Mouse (Mus musculus): Measurements from ENCODE around the gene Rbm4. TPM values are rescaled to one million over a fixed set of nuclear protein-coding genes. Genes with fewer than 3 reads are reported as not detected.

Rbm4 gene
- polyA plus RNA-seq, 1 experiment, result 72.7 TPM

GRCm38 (mm10) chr19:4743524-4743923 is 50.2 kb downstream of the Rbm4 start:
- TF ChIP-seq CTCF (IDR thresholded peaks at IDR 0.05; ENCODE audit: low read depth, low read length) (peak; percentile 21), EP300 (IDR thresholded peaks at IDR 0.05; ENCODE audit: insufficient read depth, low read depth, low read length) (no peak), POLR2A (IDR thresholded peaks at IDR 0.05; ENCODE audit: insufficient read depth, low read length) (no peak)
- no peak overlapping the region for H3K27ac ChIP-seq (ENCODE audit: insufficient read depth, low read length)
- H3K27me3 ChIP-seq (ENCODE audit: control insufficient read depth, insufficient read depth, low read length, poor library complexity, severe bottlenecking), result no peaks in the 10 kb centered on the region
- H3K4me3 ChIP-seq (ENCODE audit: low read depth, low read length), result no peak overlapping the region
- H3K9me3 ChIP-seq (replicated peaks; ENCODE audit: control insufficient read depth, insufficient read depth, low read length, poor library complexity, severe bottlenecking), result no peaks in the 10 kb centered on the region
- no peak overlapping the region for H3K9ac ChIP-seq (ENCODE audit: low read depth, poor library complexity, severe bottlenecking)
- no peaks in the 10 kb centered on the region for H3K36me3 ChIP-seq (ENCODE audit: control insufficient read depth, insufficient read depth, low read length, poor library complexity, severe bottlenecking)
- H3K4me1 ChIP-seq (ENCODE audit: control insufficient read depth, insufficient read depth, low read length), result no peaks in the 10 kb centered on the region

GRCm38 (mm10) chr19:4742229-4742628 is 51.5 kb downstream of the Rbm4 start:
- Histone ChIP-seq H3K4me3 (ENCODE audit: low read depth, low read length) (no peak overlapping the region), H3K36me3 (ENCODE audit: control insufficient read depth, insufficient read depth, low read length, poor library complexity, severe bottlenecking) (no peaks in the 10 kb centered on the region), H3K4me1 (ENCODE audit: control insufficient read depth, insufficient read depth, low read length) (no peaks in the 10 kb centered on the region), H3K27ac (ENCODE audit: insufficient read depth, low read length) (no peak overlapping the region), H3K9me3 (replicated peaks; ENCODE audit: control insufficient read depth, insufficient read depth, low read length, poor library complexity, severe bottlenecking) (no peaks in the 10 kb centered on the region), H3K9ac (ENCODE audit: low read depth, poor library complexity, severe bottlenecking) (no peak overlapping the region), H3K27me3 (ENCODE audit: control insufficient read depth, insufficient read depth, low read length, poor library complexity, severe bottlenecking) (no peaks in the 10 kb centered on the region)
- no peak for TF ChIP-seq POLR2A (IDR thresholded peaks at IDR 0.05; ENCODE audit: insufficient read depth, low read length)
- TF ChIP-seq EP300 (IDR thresholded peaks at IDR 0.05; ENCODE audit: insufficient read depth, low read depth, low read length), result no peak
- no peak for TF ChIP-seq CTCF (IDR thresholded peaks at IDR 0.05; ENCODE audit: low read depth, low read length)

GRCm38 (mm10) chr19:4741482-4741881 is 52.2 kb downstream of the Rbm4 start:
- Histone ChIP-seq H3K4me1 (ENCODE audit: control insufficient read depth, insufficient read depth, low read length) (no peaks in the 10 kb centered on the region), H3K27ac (ENCODE audit: insufficient read depth, low read length) (no peak overlapping the region), H3K4me3 (ENCODE audit: low read depth, low read length) (no peak overlapping the region), H3K27me3 (ENCODE audit: control insufficient read depth, insufficient read depth, low read length, poor library complexity, severe bottlenecking) (no peaks in the 10 kb centered on the region), H3K9me3 (replicated peaks; ENCODE audit: control insufficient read depth, insufficient read depth, low read length, poor library complexity, severe bottlenecking) (no peaks in the 10 kb centered on the region), H3K9ac (ENCODE audit: low read depth, poor library complexity, severe bottlenecking) (no peak overlapping the region), H3K36me3 (ENCODE audit: control insufficient read depth, insufficient read depth, low read length, poor library complexity, severe bottlenecking) (no peaks in the 10 kb centered on the region)
- TF ChIP-seq CTCF (IDR thresholded peaks at IDR 0.05; ENCODE audit: low read depth, low read length) (no peak), EP300 (IDR thresholded peaks at IDR 0.05; ENCODE audit: insufficient read depth, low read depth, low read length) (no peak), POLR2A (IDR thresholded peaks at IDR 0.05; ENCODE audit: insufficient read depth, low read length) (no peak)

GRCm38 (mm10) chr19:4739762-4740161 is 53.9 kb downstream of the Rbm4 start:
- no peaks in the 10 kb centered on the region for H3K9me3 ChIP-seq (replicated peaks; ENCODE audit: control insufficient read depth, insufficient read depth, low read length, poor library complexity, severe bottlenecking)
- H3K9ac ChIP-seq (ENCODE audit: low read depth, poor library complexity, severe bottlenecking), result no peak overlapping the region
- no peaks in the 10 kb centered on the region for H3K36me3 ChIP-seq (ENCODE audit: control insufficient read depth, insufficient read depth, low read length, poor library complexity, severe bottlenecking)
- H3K27me3 ChIP-seq (ENCODE audit: control insufficient read depth, insufficient read depth, low read length, poor library complexity, severe bottlenecking), result no peaks in the 10 kb centered on the region
- no peak overlapping the region for H3K27ac ChIP-seq (ENCODE audit: insufficient read depth, low read length)
- H3K4me3 ChIP-seq (ENCODE audit: low read depth, low read length), result no peak overlapping the region
- no peaks in the 10 kb centered on the region for H3K4me1 ChIP-seq (ENCODE audit: control insufficient read depth, insufficient read depth, low read length)
- no peak for TF ChIP-seq EP300 (IDR thresholded peaks at IDR 0.05; ENCODE audit: insufficient read depth, low read depth, low read length)
- no peak for TF ChIP-seq CTCF (IDR thresholded peaks at IDR 0.05; ENCODE audit: low read depth, low read length)
- TF ChIP-seq POLR2A (IDR thresholded peaks at IDR 0.05; ENCODE audit: insufficient read depth, low read length), result no peak

- Histone ChIP-seq H3K27me3 (ENCODE audit: control insufficient read depth, insufficient read depth, low read length, poor library complexity, severe bottlenecking) (no peaks in the 10 kb centered on the region), H3K9me3 (replicated peaks; ENCODE audit: control insufficient read depth, insufficient read depth, low read length, poor library complexity, severe bottlenecking) (no peaks in the 10 kb centered on the region), H3K4me3 (ENCODE audit: low read depth, low read length) (no peak overlapping the region), H3K27ac (ENCODE audit: insufficient read depth, low read length) (no peak overlapping the region), H3K36me3 (ENCODE audit: control insufficient read depth, insufficient read depth, low read length, poor library complexity, severe bottlenecking) (no peaks in the 10 kb centered on the region), H3K9ac (ENCODE audit: low read depth, poor library complexity, severe bottlenecking) (no peak overlapping the region), H3K4me1 (ENCODE audit: control insufficient read depth, insufficient read depth, low read length) (no peaks in the 10 kb centered on the region)
- TF ChIP-seq CTCF (IDR thresholded peaks at IDR 0.05; ENCODE audit: low read depth, low read length) (no peak), POLR2A (IDR thresholded peaks at IDR 0.05; ENCODE audit: insufficient read depth, low read length) (no peak), EP300 (IDR thresholded peaks at IDR 0.05; ENCODE audit: insufficient read depth, low read depth, low read length) (no peak)
Measured at GRCm38 (mm10) chr19:4739053-4739452, 54.6 kb downstream of the Rbm4 start.

GRCm38 (mm10) chr19:4737866-4738265 is 55.8 kb downstream of the Rbm4 start:
- peak overlapping the region; percentile 56 for H3K9ac ChIP-seq (ENCODE audit: low read depth, poor library complexity, severe bottlenecking)
- peak overlapping the region; percentile 46 for H3K4me3 ChIP-seq (ENCODE audit: low read depth, low read length)
- no peaks in the 10 kb centered on the region for H3K27me3 ChIP-seq (ENCODE audit: control insufficient read depth, insufficient read depth, low read length, poor library complexity, severe bottlenecking)
- H3K9me3 ChIP-seq (replicated peaks; ENCODE audit: control insufficient read depth, insufficient read depth, low read length, poor library complexity, severe bottlenecking), result no peaks in the 10 kb centered on the region
- no peak overlapping the region for H3K27ac ChIP-seq (ENCODE audit: insufficient read depth, low read length)
- no peaks in the 10 kb centered on the region for H3K36me3 ChIP-seq (ENCODE audit: control insufficient read depth, insufficient read depth, low read length, poor library complexity, severe bottlenecking)
- no peak for TF ChIP-seq POLR2A (IDR thresholded peaks at IDR 0.05; ENCODE audit: insufficient read depth, low read length)
- TF ChIP-seq EP300 (IDR thresholded peaks at IDR 0.05; ENCODE audit: insufficient read depth, low read depth, low read length), result no peak
- no peak for TF ChIP-seq CTCF (IDR thresholded peaks at IDR 0.05; ENCODE audit: low read depth, low read length)
- H3K4me1 ChIP-seq (ENCODE audit: control insufficient read depth, insufficient read depth, low read length), result no peaks in the 10 kb centered on the region

Other genes starting within 250 kb of the Rbm4 start
- 13.5 and 15.3 TPM in 2 replicates for gene Lrfn4, start 178.2 kb downstream of the Rbm4 start, polyA plus RNA-seq (2011; ENCODE audit: insufficient read depth, insufficient read length, low read depth, missing spikeins)
- gene Rce1, start 168.3 kb downstream of the Rbm4 start, polyA plus RNA-seq (2011; ENCODE audit: insufficient read depth, insufficient read length, low read depth, missing spikeins), result 32.7 and 34.4 TPM in 2 replicates
- gene Gm960, start 95.2 kb downstream of the Rbm4 start, polyA plus RNA-seq (2011; ENCODE audit: insufficient read depth, insufficient read length, low read depth, missing spikeins), result 0.32 and 0.87 TPM in 2 replicates
- 13.5 and 13.7 TPM in 2 replicates for gene Sptbn2, start 82.7 kb downstream of the Rbm4 start, polyA plus RNA-seq (2011; ENCODE audit: insufficient read depth, insufficient read length, low read depth, missing spikeins)
- gene Rbm4b, start 37.4 kb downstream of the Rbm4 start, polyA plus RNA-seq (2011; ENCODE audit: insufficient read depth, insufficient read length, low read depth, missing spikeins), result 7.2 and 7.4 TPM in 2 replicates
- gene Gm21992, start 17.7 kb upstream of the Rbm4 start, polyA plus RNA-seq (2011; ENCODE audit: insufficient read depth, insufficient read length, low read depth, missing spikeins), result 22.2 and 23.5 TPM in 2 replicates
- gene Rbm14, start 17.7 kb upstream of the Rbm4 start, polyA plus RNA-seq (2011; ENCODE audit: insufficient read depth, insufficient read length, low read depth, missing spikeins), result 79.2 and 85.2 TPM in 2 replicates
- 36.6 and 37.3 TPM in 2 replicates for gene Ccs, start 45.4 kb upstream of the Rbm4 start, polyA plus RNA-seq (2011; ENCODE audit: insufficient read depth, insufficient read length, low read depth, missing spikeins)
- 0.27 TPM in 1 of 2 replicates, not detected in the other for gene Ccdc87, start 45.5 kb upstream of the Rbm4 start, polyA plus RNA-seq (2011; ENCODE audit: insufficient read depth, insufficient read length, low read depth, missing spikeins)
- 13.5 and 13.6 TPM in 2 replicates for gene Ctsf, start 61.2 kb upstream of the Rbm4 start, polyA plus RNA-seq (2011; ENCODE audit: insufficient read depth, insufficient read length, low read depth, missing spikeins)
- 4.5 and 4.8 TPM in 2 replicates for gene Actn3, start 84.0 kb upstream of the Rbm4 start, polyA plus RNA-seq (2011; ENCODE audit: insufficient read depth, insufficient read length, low read depth, missing spikeins)
- 8.2 and 10.3 TPM in 2 replicates for gene Zdhhc24, start 84.8 kb upstream of the Rbm4 start, polyA plus RNA-seq (2011; ENCODE audit: insufficient read depth, insufficient read length, low read depth, missing spikeins)
- 3.9 and 5.3 TPM in 2 replicates for gene Bbs1, start 112.7 kb upstream of the Rbm4 start, polyA plus RNA-seq (2011; ENCODE audit: insufficient read depth, insufficient read length, low read depth, missing spikeins)
- gene Dpp3, start 134.4 kb upstream of the Rbm4 start, polyA plus RNA-seq (2011; ENCODE audit: insufficient read depth, insufficient read length, low read depth, missing spikeins), result 129 and 139 TPM in 2 replicates
- gene Peli3, start 149.2 kb upstream of the Rbm4 start, polyA plus RNA-seq (2011; ENCODE audit: insufficient read depth, insufficient read length, low read depth, missing spikeins), result 2.7 and 3.9 TPM in 2 replicates
- gene Mrpl11, start 168.2 kb upstream of the Rbm4 start, polyA plus RNA-seq (2011; ENCODE audit: insufficient read depth, insufficient read length, low read depth, missing spikeins), result 126 and 135 TPM in 2 replicates
- 0.24 and 0.27 TPM in 2 replicates for gene Npas4, start 196.4 kb upstream of the Rbm4 start, polyA plus RNA-seq (2011; ENCODE audit: insufficient read depth, insufficient read length, low read depth, missing spikeins)
- 16.8 and 18.5 TPM in 2 replicates for gene Slc29a2, start 230.0 kb upstream of the Rbm4 start, polyA plus RNA-seq (2011; ENCODE audit: insufficient read depth, insufficient read length, low read depth, missing spikeins)
- gene B4gat1, start 244.9 kb upstream of the Rbm4 start, polyA plus RNA-seq (2011; ENCODE audit: insufficient read depth, insufficient read length, low read depth, missing spikeins), result 8.9 and 10.9 TPM in 2 replicates
- not detected in 2 replicates for gene AC124502.3, start 245.0 kb upstream of the Rbm4 start, polyA plus RNA-seq (2011; ENCODE audit: insufficient read depth, insufficient read length, low read depth, missing spikeins)
- gene Brms1, start 247.5 kb upstream of the Rbm4 start, polyA plus RNA-seq (2011; ENCODE audit: insufficient read depth, insufficient read length, low read depth, missing spikeins), result 22.3 and 24.0 TPM in 2 replicates